Mouse (Mus musculus) fat pad, adult 2 months (tissue): ENCODE results near the gene Cnbd2.

ENCODE experiments used
- DNase-seq: peaks from one replicate; pipeline ENCODE4 v3.0.0-alpha.2; 2011; ENCODE audit warnings: low read depth, low spot score; ENCODE audit errors: extremely low read depth

The Cnbd2 gene

GRCm38 (mm10) chr2:156311441-156311840 is 658 bp upstream of the Cnbd2 start:
- DNase-seq = no peak

GRCm38 (mm10) chr2:156311841-156312291 is 233 bp upstream of the Cnbd2 start:
- no peak for DNase-seq

- no peak for DNase-seq
Measured at GRCm38 (mm10) chr2:156313153-156313552, 1.1 kb downstream of the Cnbd2 start.

DNA sequence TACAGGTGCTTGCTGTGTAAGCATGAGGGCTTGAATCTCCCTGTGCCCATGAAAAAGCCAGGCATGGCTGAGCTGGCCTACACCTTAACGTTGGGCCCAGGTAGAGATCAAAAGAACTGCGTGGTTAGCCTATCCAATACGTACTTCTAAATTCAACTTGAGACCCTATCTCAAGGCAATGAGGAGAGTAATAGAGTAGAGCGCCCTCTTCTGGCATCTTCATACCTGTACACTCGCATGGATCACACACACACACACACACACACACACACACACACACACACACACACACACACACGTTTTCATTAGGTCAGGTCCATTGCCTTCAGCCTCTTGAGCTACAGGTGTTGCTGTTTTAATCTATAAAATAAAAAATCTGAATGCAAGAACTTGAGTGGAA is 2.7 kb downstream of the Cnbd2 start:
- DNase-seq = no peak

- DNase-seq = no peak
Measured at GRCm38 (mm10) chr2:156318491-156318890, 6.4 kb downstream of the Cnbd2 start.

GRCm38 (mm10) chr2:156321538-156321937 is 9.4 kb downstream of the Cnbd2 start:
- peak; percentile 84 for DNase-seq

DNA sequence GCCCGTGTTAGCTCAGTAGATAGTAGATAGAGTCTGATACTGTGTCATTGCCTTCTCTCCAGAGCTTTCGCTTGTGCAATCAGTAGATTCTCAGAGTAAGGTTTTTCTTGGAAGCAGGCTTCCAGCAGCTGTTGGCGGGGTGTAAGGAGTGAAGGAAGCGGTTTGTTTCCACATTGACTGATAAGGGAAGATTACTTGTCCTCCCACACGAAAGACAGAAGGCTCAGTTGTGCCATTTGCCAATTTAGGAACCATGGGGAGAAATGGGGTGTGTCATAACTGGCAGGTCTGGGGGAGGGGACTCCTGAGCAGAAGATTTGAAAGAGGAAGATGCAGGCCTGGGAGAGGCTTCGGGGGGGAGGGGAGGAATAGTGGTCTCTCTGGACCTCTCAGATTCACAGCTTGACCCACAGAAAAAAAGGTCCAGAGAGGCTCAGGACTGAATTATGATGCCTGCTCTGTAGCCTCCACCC is 12.1 kb downstream of the Cnbd2 start:
- DNase-seq = peak; percentile 55

GRCm38 (mm10) chr2:156324681-156325080 is 12.6 kb downstream of the Cnbd2 start:
- DNase-seq = no peak

- no peak for DNase-seq
Measured at GRCm38 (mm10) chr2:156330681-156331080, 18.6 kb downstream of the Cnbd2 start.

DNA sequence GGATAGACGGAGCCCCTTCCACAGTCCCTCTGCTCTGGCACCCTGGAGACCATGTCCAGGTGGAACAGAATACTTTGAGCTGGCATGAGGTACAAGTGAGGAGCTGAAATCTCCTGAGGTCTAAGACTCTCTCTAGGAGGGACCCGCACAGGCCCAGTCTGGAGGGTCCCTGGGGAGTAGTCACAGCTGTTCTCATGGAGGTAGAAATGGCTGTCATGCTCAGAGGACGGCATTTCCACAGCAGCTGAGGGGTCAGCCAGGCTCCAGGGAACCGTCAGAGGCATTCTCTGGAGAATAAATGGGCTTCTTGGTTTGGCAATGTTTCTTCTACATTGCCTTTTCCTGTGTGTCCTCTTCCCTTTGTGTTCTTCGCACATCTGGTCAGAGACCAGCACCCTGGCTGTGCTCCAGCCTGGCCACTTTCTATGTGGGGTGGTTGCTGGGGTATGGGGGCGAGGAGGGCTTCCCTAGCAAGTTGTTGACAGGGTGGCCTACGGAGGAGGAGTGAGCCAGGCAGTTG is 19.4 kb downstream of the Cnbd2 start:
- DNase-seq = no peak

GRCm38 (mm10) chr2:156340078-156340477 is 28.0 kb downstream of the Cnbd2 start:
- no peak for DNase-seq

- DNase-seq = no peak
Measured at GRCm38 (mm10) chr2:156344775-156345532, 32.9 kb downstream of the Cnbd2 start.

GRCm38 (mm10) chr2:156348812-156349211 is 36.7 kb downstream of the Cnbd2 start:
- no peak for DNase-seq

DNA sequence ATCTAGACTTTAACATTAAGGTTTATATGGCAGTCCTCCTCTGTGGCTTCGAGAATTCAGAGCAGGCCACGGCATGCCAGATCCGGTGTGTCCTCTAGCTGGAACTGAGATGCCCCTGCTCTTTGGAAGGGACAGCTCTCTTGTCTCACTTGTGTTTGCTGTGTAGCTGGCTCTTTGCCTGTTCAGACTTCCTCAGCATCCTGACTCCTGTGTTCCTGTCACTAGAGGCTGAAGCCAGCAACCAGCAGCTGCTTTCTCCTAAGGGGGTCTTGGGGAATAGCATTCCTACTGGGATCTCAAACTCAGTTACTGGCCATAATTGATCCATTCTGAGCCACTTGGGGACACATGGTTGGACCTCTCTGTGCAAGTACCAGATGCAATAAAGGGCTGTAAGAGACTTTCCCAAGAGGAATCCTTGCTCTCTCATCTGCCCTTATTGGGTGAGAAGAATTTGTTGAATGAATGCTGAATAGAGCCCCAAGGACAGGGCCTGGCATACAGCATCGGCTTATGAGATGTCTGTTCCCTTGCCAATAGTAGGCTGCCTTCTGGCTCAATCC is 37.3 kb downstream of the Cnbd2 start:
- no peak for DNase-seq

GRCm38 (mm10) chr2:156351243-156351642 is 39.1 kb downstream of the Cnbd2 start:
- DNase-seq = no peak

DNA sequence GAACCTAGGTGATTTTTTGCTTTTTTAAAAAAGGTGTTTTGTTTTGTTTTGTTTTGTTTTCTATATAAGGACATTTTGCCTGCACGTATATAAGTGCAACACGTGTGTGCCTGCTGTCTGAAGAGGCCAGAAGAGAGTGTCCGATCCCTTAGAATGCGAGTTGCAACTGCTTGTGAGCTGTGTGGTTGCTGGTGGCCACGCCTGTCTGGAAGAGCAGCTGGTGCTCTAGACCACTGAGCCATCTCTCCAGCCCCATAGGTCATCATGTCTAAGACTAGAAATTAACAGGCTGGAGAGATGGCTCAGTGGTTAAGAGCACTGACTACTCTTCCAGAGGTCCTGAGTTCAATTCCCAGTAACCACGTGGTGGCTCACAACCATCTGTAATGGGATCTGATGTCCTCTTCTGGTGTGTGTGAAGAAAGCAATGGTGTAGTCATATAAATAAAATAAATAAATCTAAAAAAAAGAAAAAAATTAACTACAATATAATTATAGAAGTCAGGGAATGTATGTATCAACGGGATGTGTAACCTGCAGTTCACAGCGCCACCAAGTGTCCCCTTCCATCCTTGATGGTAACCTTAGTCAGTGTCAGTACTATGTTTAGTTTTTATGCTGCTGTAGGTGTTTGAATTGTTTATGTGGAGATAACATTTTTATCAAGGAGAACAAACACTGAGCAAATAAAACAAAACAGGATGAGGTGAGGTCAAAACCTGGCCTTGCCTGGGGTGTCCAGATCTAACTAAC is 40.5 kb downstream of the Cnbd2 start:
- no peak for DNase-seq

- DNase-seq = no peak
Measured at GRCm38 (mm10) chr2:156353265-156353692, 41.2 kb downstream of the Cnbd2 start.

DNA sequence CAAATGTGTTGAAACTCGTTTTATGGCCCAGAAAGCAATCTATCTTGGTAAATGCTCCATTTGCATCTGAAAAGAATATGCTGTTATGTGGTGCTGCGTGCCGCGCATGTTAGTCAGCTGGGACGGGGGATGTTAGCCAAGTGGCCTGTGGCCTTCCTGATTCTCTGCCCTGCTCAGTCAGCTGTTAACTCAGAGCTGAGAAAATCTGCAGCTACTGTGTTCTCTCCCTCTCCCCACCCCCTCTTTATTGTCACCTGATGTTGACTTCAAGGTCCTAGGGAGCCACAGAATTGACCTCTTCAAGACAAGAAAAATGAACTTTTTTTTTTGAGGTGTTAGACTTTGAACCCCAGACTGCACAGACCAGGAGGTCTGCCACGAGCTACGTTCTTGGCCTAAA is 43.9 kb downstream of the Cnbd2 start:
- no peak for DNase-seq

- DNase-seq = no peak
Measured at GRCm38 (mm10) chr2:156368465-156368864, 56.4 kb downstream of the Cnbd2 start.

DNA sequence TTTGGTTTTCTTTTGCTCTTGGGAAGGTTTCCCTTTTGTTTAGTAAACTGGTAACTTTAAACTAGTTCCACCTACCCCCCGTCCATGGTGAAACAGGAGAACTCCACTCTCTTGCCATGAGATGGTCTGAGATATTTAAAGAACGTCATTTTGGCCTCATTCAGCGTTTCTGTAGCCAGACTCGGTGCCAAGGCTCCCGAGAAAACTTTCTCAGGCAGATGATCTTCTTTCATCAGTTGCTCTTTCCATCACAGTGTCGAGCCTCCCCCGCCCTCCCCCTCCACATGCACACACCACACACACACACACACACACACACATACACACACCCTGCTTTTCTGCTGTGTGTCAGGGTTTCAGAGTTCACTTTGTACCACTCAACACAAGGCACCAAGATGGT is 58.8 kb downstream of the Cnbd2 start:
- no peak for DNase-seq

GRCm38 (mm10) chr2:156376956-156377355 is 64.9 kb downstream of the Cnbd2 start:
- no peak for DNase-seq

DNA sequence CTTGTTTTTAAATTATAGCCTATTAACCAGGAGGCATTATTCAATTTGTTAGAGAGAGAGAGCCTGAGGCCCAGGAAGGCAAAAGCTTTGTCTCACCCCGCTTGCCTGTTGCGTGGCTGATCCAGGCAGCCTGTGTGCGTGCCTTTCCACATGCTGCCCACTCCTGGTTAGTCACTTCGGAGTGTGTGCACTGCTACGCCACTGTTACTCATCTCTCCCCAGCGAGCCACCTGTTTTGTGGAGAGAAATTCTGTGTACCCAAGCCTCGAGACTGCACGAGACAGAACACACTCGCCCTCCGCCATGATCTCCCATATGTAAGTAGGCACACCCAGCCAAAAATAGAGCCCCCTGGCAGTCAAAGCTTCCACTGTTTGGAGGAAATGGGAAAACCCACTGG is 67.8 kb downstream of the Cnbd2 start:
- no peak for DNase-seq
